Mouse (Mus musculus) adrenal gland, postnatal 36 days (tissue): Measurements from ENCODE around the gene Ccrl2. TPM values are rescaled to one million over a fixed set of nuclear protein-coding genes. Genes with fewer than 3 reads are reported as not detected.

Experiments used
- DNase-seq, 2 experiments: peaks; one replicate each; pipeline ENCODE4 v3.0.0; 2021; ENCODE audit warnings: mixed read lengths in 1 of 2
- long read RNA-seq, 2 experiments: library from polyadenylated mRNA; stranded (forward); transcript quantifications; one replicate each; pipeline ENCODE4 v2.0.0; 2021; ENCODE audit warnings: borderline sequencing depth in 2 of 2
- total RNA-seq, 2 experiments: library from RNA; stranded (reverse); gene quantifications; 2 replicates each; pipeline ENCODE4 v1.2.3; 2021

Gene Ccrl2
- 1 to 10 TPM; 7.2 to 9.2 TPM for total RNA-seq
- long read RNA-seq, experiment 1, transcript Ccrl2-201 (2 exons, 2,459 nt) = major isoform, 5 of 14 reads
- long read RNA-seq, experiment 1, transcript Ccrl2-203 (3 exons, 1,864 nt) = major isoform, 5 of 14 reads
- long read RNA-seq, experiment 1, partial matches to known transcripts = 0 of 14 reads
- long read RNA-seq, experiment 1, other reads (novel, unspliced or antisense) = 2 of 14 reads
- long read RNA-seq, experiment 2, partial matches to known transcripts = 0 of 4 reads
- long read RNA-seq, experiment 2, other reads (novel, unspliced or antisense) = 0 of 4 reads

DNA sequence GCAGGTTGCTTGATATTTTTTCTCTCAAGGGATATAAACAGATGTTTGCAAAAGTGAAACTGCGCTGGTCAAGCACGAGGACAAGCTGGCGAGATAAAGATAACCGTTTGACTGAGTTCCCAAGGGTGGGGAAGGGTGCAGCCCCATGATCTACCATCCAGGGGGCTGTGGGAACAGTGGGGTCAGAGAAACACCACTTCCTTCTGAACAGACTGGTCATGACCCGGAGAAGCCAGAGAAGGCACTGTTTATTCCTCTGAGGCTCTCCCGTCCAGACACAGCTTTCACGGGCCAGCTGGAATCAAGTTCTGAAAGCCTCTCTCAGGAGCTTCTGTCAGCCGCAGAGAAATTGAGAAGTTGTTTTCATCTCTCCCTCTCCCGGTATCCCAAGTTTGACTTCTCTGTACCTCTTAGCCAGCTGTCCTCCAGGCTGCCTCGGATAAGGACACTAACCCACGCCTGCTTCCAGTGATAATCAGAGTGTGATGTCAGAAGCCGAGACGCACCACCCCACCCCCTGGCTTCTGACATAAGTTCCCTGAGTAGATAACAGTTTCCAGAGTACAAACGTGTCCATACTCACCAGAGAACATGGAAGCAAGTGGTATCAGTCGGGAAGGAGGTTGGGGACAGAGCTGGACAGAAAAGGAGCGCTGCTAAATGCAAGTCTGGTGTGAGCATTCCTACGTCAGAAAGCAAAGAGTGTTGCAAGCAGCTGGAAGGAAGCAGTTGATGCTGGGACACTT, at the start of gene Ccrl2:
Gene Ccrl2, minus strand, starts transcription at position 722 of the 746 bp plus-strand sequence.
- peak; percentile 58 to 64 for DNase-seq

GRCm38 (mm10) chr9:111103893-111104292, 46.6 kb upstream of the Ccrl2 start:
- DNase-seq = no peak

DNA sequence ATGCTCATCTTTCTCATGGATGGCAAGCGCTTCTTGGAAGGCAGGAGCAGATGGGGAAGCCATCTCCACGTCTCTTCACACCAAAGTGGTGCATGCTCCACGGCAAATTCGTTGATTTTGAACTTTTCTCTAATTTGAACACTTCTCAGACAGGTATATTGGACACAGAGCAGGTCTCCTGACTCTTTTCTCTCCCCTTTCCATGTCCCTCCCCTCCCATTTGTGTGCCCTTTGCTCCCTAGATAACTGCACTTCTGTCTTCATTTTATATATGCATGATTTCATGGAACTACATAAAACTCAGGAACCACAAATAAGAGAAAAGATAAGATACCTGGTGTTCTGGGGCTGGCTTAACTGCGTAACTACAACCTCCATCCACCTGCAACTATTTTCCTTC, 46.0 kb upstream of the Ccrl2 start:
- DNase-seq = no peak

GRCm38 (mm10) chr9:111100406-111100805, 43.1 kb upstream of the Ccrl2 start:
- no peak for DNase-seq

DNA sequence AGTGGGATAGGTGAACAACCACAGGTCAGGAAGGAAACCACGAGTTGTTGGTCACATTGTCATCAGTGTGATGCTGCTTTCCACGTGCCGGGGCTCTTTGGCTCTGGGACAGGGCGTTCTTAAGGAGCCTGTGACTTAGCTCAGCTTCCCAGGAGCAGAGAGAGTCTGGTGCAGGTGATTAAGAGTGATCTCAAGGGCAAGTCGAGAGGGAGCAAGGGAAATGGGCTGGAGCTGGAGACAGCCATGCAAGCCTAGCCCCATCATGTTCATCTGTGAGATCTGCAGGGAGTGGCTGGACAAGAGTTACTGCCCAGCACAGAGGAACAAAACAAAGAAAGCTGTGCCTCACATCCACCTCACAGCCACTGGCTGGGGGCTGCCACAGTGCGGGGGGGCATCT, 40.2 kb upstream of the Ccrl2 start:
- no peak for DNase-seq

DNA sequence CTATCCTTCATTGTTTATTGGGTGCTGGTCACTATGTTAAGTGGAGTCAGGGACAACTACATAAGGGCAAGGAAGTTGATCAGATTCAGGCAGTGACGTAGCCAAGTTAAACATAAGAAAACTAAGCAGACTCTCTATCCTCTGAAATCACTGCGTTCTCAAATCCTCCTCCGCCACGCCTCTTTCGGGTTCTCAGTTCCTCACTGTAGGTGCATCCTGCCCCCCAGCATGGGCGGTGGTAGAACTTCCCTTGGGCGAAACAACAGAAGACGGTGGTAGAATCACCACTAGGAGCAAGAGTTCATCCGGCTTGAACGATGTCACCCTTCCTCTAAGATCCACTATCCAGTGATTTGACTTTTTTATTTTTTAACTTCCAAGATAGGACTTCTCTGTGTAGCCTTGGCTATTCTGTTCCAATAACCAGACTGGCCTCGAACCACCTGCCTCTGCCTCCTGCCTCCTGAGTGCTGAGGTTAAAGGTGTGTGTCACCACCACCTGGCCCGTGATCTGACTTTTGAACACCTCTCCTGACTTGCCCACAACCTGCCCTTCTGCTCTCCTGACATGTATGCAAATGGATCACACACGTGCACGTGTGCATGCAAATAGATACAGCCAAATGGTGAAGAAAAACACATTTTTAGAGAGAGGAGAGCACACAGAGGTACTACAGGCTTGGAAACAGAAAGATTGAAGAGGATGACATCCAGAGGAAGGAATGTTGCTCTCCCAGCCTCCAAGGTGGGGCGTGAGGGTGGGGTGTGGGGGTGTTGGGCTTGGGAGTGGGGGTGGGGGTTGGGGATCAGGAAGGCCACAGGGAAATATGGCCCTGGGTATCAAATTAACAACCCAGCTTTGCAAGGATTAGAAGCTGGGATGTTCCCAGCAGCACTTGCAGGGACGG, 39.4 kb upstream of the Ccrl2 start:
- DNase-seq = no peak

DNA sequence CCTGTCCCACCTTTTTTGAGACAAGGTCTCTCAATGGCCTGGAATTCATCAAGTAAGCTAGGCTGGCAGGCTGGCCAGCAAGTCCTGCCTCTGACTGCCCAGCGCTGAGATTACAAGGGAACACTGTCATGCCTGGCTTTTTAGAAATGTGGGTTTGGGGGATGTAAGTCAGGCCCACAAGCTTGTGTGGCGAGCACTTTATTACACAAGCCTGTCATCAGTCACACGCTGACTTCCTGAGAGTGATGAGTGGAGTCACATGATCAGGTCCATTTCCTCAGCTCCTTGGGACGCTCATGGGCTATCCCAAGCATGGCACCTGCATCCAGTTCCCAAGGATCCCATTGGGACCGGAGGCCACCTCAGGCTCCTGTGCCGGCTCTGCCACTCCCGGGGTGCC, 38.4 kb upstream of the Ccrl2 start:
- no peak for DNase-seq

DNA sequence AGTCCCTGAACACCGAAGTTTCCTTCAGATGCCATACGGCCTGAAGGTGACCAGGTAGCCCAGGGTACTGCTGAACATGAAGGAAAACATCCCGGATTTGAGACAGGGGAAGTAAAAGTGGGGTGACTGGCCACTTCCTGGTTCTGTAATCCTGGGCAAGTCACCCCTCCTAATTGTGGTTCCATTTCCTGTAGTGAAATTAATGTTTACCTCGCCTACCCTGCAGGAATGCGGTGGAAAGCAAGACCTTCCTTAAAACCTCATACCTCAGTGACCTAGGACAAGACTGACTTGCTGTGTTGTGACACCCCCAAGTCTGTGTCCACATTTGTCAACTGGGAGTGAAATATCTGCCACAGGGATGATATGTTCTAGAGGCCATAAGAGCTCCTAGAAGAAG, 37.3 kb upstream of the Ccrl2 start:
- no peak for DNase-seq

GRCm38 (mm10) chr9:111093094-111093493, 35.8 kb upstream of the Ccrl2 start:
- DNase-seq = peak; percentile 63 to 76

DNA sequence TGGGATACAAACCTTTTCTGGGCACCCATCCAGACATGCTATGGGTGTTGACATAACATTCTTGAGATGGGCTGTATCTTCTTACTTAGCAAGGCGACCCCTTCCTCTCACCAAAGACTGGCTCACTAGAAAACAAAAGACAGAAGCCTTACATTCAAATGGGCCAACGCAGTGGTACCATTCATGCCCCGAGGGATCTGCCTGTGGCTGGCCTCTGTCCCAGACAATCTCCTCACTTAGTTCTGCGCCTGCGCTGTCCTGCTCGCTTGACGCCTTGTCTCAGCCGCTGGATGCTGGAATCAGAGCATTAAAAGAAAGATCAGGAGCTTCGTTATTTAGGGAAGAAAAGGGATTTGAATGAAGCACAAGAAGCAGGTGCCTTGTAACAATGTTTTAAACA, 35.3 kb upstream of the Ccrl2 start:
- DNase-seq = no peak

DNA sequence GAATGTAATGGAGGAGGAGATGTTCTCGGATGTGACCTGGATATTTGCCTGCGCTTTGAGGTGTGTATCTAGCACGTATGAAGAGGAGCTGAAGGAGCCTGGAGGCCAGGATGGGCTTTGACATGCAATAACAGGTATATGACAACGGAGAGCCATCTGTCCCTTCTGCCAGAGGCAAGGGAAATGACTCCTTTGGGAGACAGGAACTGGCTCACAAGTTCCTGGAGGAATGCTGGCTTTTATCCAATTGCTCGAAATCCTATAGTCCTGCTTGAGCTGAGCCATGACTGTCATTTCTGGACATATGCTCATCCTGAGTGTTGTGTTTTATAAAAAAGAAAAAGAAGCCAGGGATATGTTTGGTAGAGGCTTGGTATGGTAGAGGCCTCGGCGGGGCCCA, 31.6 kb upstream of the Ccrl2 start:
- no peak for DNase-seq

GRCm38 (mm10) chr9:111087960-111088359, 30.6 kb upstream of the Ccrl2 start:
- DNase-seq = no peak

- DNase-seq = no peak
These were observed 29.8 kb upstream of the Ccrl2 start for GRCm38 (mm10) chr9:111086995-111087606.

DNA sequence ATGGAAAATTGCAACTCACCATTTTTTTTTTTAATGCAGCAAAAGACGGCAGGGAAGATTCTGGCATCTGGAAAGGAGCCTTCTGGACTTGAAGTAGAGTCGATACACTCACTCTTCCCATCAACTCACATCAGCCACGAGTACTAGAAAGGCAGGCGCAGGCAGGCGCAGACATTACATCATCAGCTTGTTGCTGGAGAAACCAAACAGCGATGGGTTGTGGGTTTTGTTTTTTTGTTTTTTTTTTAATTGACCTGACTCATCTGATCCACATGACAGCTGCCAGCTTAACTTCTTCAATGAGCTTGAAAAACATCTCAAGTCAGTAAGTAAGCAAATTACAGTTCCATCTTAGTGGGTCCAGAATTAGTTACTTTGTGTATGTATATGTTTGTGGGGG, 28.8 kb upstream of the Ccrl2 start:
- DNase-seq = no peak

GRCm38 (mm10) chr9:111085329-111085728, 28.0 kb upstream of the Ccrl2 start:
- DNase-seq = no peak

- DNase-seq = no peak
These were observed 24.4 kb upstream of the Ccrl2 start for GRCm38 (mm10) chr9:111081765-111082164.

- DNase-seq = no peak
These were observed 23.5 kb upstream of the Ccrl2 start for GRCm38 (mm10) chr9:111080801-111081200.

DNA sequence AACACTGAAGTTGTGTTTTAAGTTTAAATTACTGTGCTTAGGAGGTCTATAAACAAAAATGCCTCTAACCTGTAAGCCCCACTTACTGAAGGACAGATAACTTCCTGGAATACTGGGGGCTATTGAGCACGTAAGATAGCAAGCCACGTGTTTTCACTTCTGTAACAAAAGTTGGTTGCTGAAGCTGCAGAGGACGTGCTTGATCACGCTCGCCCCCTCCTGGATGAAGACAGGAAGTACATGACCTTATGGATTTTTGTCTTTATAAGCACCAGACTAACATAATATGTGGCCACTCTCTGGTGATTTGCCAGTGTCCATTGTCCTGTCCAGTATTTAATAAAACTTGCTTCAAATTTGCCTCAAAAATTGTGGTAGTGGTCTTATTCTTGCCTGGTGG, 20.4 kb upstream of the Ccrl2 start:
- DNase-seq = no peak

- no peak for DNase-seq
These were observed 15.7 kb upstream of the Ccrl2 start for GRCm38 (mm10) chr9:111072971-111073370.

- DNase-seq = peak; percentile 58 to 74
These were observed 14.9 kb upstream of the Ccrl2 start for GRCm38 (mm10) chr9:111072175-111072574.

DNA sequence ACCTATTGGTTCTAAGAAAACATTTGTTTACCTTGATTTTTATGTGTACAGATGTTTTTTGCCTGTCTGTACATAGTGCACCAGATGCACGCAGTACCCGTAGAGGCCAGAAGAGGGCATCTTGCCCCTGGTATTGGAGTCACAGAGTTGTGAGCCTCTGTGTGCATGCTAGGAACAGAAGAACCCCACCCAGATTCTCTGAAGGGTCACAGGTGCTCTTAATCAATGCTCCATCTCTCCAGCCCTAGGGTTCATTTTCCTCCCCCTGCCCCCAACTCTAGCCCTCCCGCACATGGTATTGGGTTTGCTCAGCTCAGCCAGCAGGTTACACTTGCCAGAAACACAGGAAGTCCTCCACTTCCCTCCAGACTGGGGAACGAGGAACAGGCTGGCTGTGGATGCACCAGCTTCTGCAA, 13.2 kb upstream of the Ccrl2 start:
- peak; percentile 61 to 67 for DNase-seq

DNA sequence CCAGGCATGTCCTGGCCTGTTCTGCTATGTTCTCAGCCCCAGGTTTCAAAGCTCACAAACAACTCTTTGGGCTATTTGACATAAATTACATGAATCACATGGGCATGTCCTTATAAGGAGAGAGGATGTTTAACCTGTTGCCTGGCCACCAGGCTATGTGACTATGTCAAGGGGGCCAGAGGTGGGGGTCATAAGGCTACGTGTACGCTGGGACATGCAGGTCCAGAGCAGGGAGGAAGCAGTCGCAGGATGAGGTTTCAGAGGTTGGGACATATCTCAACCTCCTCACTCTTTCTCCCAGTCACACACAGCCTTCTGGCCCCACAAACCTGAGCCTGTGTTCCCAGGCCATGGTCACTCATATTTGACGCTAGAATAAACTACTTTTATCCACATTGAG, 9.7 kb upstream of the Ccrl2 start:
- no peak for DNase-seq
